Mouse (Mus musculus): ENCODE results near the gene Theg. TPM values are rescaled to one million over a fixed set of nuclear protein-coding genes. Genes with fewer than 3 reads are reported as not detected.

Theg gene
- polyA plus RNA-seq, 1 experiment, result not detected

DNA sequence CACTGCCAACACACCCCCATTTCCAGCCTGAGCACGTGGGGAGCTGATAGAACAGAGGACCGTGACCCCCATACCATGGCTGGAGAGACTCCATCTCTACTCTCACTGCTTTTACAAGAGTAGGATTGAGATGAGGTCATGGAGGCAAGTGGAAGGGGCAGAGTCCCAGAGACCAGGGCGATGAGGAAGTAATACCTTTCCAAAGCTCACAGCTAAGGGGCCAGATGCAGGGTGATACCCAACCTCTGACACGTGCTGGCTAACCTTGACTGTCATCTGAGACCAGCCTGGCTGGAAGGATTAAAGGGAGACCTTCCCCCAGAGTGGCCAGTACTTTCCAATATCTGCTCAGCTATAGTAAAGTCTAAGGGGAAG is 608 bp upstream of the Theg start:
- 73% methylated on average over 4 of the region's 4 CpGs for WGBS
- Histone ChIP-seq H3K27me3 (ENCODE audit: control insufficient read depth, insufficient read depth, low read length) (no peaks in the 10 kb centered on the region), H3K4me3 (replicated peaks; ENCODE audit: insufficient read depth, low read depth, low read length) (no peak overlapping the region), H3K27ac (ENCODE audit: insufficient read depth, low read length) (no peak overlapping the region), H3K4me1 (ENCODE audit: control insufficient read depth, insufficient read depth, low read length) (no peaks in the 10 kb centered on the region)
- TF ChIP-seq POLR2A (IDR thresholded peaks at IDR 0.05; ENCODE audit: borderline replicate concordance, insufficient read depth, low read length) (no peak), CTCF (IDR thresholded peaks at IDR 0.05; ENCODE audit: borderline replicate concordance, insufficient read depth, low read depth, low read length) (no peak)
- no peak for DNase-seq

DNA sequence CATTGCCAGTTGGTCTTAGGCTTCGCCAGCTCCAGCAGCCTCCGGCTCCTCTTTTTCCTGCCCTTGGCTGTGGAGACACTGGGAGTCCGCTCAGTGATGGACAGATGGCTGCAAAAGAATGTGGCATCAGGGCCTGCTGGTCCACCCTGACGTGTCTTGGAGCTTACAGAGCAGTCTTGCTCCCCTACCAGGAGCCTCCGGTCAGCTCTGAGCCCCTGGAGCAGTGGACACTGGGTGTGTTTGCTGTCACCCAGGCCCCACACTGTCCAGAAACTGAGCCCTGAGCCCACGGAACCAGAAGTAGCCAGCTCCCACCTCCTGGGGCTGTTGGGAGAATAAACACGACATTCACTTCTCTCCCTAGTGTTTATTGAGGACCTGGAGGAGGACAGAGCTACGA is 888 bp downstream of the Theg start:
- TF ChIP-seq CTCF (IDR thresholded peaks at IDR 0.05; ENCODE audit: borderline replicate concordance, insufficient read depth, low read depth, low read length) (no peak), POLR2A (IDR thresholded peaks at IDR 0.05; ENCODE audit: borderline replicate concordance, insufficient read depth, low read length) (no peak)
- DNase-seq, result no peak
- no peak overlapping the region for H3K4me3 ChIP-seq (replicated peaks; ENCODE audit: insufficient read depth, low read depth, low read length)
- 28% methylated on average over 8 of the region's 8 CpGs for WGBS
- no peak overlapping the region for H3K27ac ChIP-seq (ENCODE audit: insufficient read depth, low read length)
- no peaks in the 10 kb centered on the region for H3K4me1 ChIP-seq (ENCODE audit: control insufficient read depth, insufficient read depth, low read length)
- no peaks in the 10 kb centered on the region for H3K27me3 ChIP-seq (ENCODE audit: control insufficient read depth, insufficient read depth, low read length)

DNA sequence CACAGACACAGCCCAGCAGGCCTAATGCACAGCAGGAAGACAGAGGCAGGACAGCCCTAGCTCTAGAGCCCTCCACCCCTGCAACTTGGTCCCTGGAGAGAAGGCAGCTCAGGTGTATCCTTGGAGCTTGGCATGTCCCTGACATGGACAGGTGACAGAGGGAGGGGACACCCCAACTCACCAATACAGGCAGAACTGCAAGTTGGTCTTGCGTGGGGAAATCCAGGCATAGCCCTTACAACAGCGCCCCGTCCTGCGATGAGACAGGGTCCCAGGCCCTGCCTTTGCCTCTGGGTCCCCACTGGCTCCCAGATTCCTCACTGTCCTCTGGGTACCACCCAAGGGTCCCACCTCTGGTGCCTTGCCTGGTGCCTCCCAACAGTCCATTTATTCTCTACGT is 1.4 kb downstream of the Theg start:
- TF ChIP-seq POLR2A (IDR thresholded peaks at IDR 0.05; ENCODE audit: borderline replicate concordance, insufficient read depth, low read length), result no peak
- no peak for TF ChIP-seq CTCF (IDR thresholded peaks at IDR 0.05; ENCODE audit: borderline replicate concordance, insufficient read depth, low read depth, low read length)
- no peak overlapping the region for H3K4me3 ChIP-seq (replicated peaks; ENCODE audit: insufficient read depth, low read depth, low read length)
- H3K27me3 ChIP-seq (ENCODE audit: control insufficient read depth, insufficient read depth, low read length), result no peaks in the 10 kb centered on the region
- no peak overlapping the region for H3K27ac ChIP-seq (ENCODE audit: insufficient read depth, low read length)
- 91% methylated on average over 5 of the region's 5 CpGs for WGBS
- H3K4me1 ChIP-seq (ENCODE audit: control insufficient read depth, insufficient read depth, low read length), result no peaks in the 10 kb centered on the region
- DNase-seq, result no peak

DNA sequence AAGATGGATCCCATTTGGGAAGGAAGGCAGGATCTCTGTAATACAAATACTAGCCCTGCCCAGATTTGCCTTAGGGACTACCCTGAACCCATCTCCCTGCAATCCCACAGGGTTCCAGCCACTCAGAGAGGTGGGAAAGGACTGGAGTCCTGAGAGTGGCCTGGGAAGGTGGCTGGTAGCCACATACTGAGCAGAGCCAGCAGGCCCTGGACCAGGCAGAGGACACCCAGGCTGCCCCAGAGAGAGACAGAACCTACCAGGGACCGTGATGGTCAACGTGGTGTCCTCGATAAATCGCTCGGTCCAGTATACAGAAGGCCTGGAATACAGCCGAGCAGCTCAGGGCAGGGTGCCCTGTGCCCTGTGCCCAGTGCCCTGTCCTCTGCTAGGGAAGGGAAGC is 2.0 kb downstream of the Theg start:
- WGBS, result 77% methylated on average over 6 of the region's 6 CpGs
- TF ChIP-seq POLR2A (IDR thresholded peaks at IDR 0.05; ENCODE audit: borderline replicate concordance, insufficient read depth, low read length) (no peak), CTCF (IDR thresholded peaks at IDR 0.05; ENCODE audit: borderline replicate concordance, insufficient read depth, low read depth, low read length) (no peak)
- no peaks in the 10 kb centered on the region for H3K27me3 ChIP-seq (ENCODE audit: control insufficient read depth, insufficient read depth, low read length)
- no peak for DNase-seq
- H3K4me3 ChIP-seq (replicated peaks; ENCODE audit: insufficient read depth, low read depth, low read length), result no peak overlapping the region
- H3K27ac ChIP-seq (ENCODE audit: insufficient read depth, low read length), result no peak overlapping the region
- no peaks in the 10 kb centered on the region for H3K4me1 ChIP-seq (ENCODE audit: control insufficient read depth, insufficient read depth, low read length)

DNA sequence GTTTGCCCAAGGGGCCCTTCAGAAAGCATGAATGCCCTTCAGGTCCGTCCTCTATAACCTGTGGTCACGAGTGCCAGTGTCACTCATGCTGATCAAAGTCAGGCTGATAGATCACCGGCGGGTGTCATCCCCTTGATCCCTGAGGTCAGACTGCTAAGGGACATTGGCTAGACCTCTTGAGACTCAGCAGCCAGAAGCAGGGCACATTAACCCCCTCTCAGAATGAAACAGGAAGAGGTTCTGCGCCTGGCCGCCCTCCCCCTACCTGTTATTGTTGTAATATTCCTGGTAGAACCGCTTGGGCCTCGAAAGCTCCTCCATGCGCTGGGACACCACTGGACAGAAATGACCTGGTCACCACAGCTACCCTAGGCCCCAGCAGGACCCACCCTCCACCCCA is 2.7 kb downstream of the Theg start:
- no peak for DNase-seq
- Histone ChIP-seq H3K4me3 (replicated peaks; ENCODE audit: insufficient read depth, low read depth, low read length) (no peak overlapping the region), H3K27me3 (ENCODE audit: control insufficient read depth, insufficient read depth, low read length) (no peaks in the 10 kb centered on the region), H3K4me1 (ENCODE audit: control insufficient read depth, insufficient read depth, low read length) (no peaks in the 10 kb centered on the region), H3K27ac (ENCODE audit: insufficient read depth, low read length) (no peak overlapping the region)
- WGBS, result 86% methylated on average over 9 of the region's 9 CpGs
- TF ChIP-seq POLR2A (IDR thresholded peaks at IDR 0.05; ENCODE audit: borderline replicate concordance, insufficient read depth, low read length) (no peak), CTCF (IDR thresholded peaks at IDR 0.05; ENCODE audit: borderline replicate concordance, insufficient read depth, low read depth, low read length) (no peak)

- DNase-seq, result no peak
- 73% methylated on average over 7 of the region's 7 CpGs for WGBS
- H3K4me3 ChIP-seq (replicated peaks; ENCODE audit: insufficient read depth, low read depth, low read length), result no peak overlapping the region
Observed at GRCm38 (mm10) chr10:79584021-79584420, 3.1 kb downstream of the Theg start.

GRCm38 (mm10) chr10:79581501-79581900 is 5.6 kb downstream of the Theg start:
- Histone ChIP-seq H3K27me3 (ENCODE audit: control insufficient read depth, insufficient read depth, low read length) (no peaks in the 10 kb centered on the region), H3K27ac (ENCODE audit: insufficient read depth, low read length) (no peak overlapping the region), H3K4me3 (replicated peaks; ENCODE audit: insufficient read depth, low read depth, low read length) (no peak overlapping the region), H3K4me1 (ENCODE audit: control insufficient read depth, insufficient read depth, low read length) (no peaks in the 10 kb centered on the region)
- DNase-seq, result no peak
- 90% methylated on average over 8 of the region's 8 CpGs for WGBS
- TF ChIP-seq CTCF (IDR thresholded peaks at IDR 0.05; ENCODE audit: borderline replicate concordance, insufficient read depth, low read depth, low read length), result no peak
- TF ChIP-seq POLR2A (IDR thresholded peaks at IDR 0.05; ENCODE audit: borderline replicate concordance, insufficient read depth, low read length), result no peak

More at GRCm38 (mm10) chr10:79584021-79584420, 3.1 kb downstream of the Theg start:
- Histone ChIP-seq H3K4me1 (ENCODE audit: control insufficient read depth, insufficient read depth, low read length) (no peaks in the 10 kb centered on the region), H3K27me3 (ENCODE audit: control insufficient read depth, insufficient read depth, low read length) (no peaks in the 10 kb centered on the region), H3K27ac (ENCODE audit: insufficient read depth, low read length) (no peak overlapping the region)
- TF ChIP-seq CTCF (IDR thresholded peaks at IDR 0.05; ENCODE audit: borderline replicate concordance, insufficient read depth, low read depth, low read length) (no peak), POLR2A (IDR thresholded peaks at IDR 0.05; ENCODE audit: borderline replicate concordance, insufficient read depth, low read length) (no peak)

GRCm38 (mm10) chr10:79580811-79581210 is 6.3 kb downstream of the Theg start:
- WGBS, result 50% methylated on average over 6 of the region's 6 CpGs
- H3K4me3 ChIP-seq (replicated peaks; ENCODE audit: insufficient read depth, low read depth, low read length), result no peak overlapping the region
- no peak for TF ChIP-seq POLR2A (IDR thresholded peaks at IDR 0.05; ENCODE audit: borderline replicate concordance, insufficient read depth, low read length)
- TF ChIP-seq CTCF (IDR thresholded peaks at IDR 0.05; ENCODE audit: borderline replicate concordance, insufficient read depth, low read depth, low read length), result peak; percentile 29; the same call in 1 of the 2 replicates
- no peaks in the 10 kb centered on the region for H3K27me3 ChIP-seq (ENCODE audit: control insufficient read depth, insufficient read depth, low read length)
- no peaks in the 10 kb centered on the region for H3K4me1 ChIP-seq (ENCODE audit: control insufficient read depth, insufficient read depth, low read length)
- H3K27ac ChIP-seq (ENCODE audit: insufficient read depth, low read length), result no peak overlapping the region
- DNase-seq, result no peak
